Mouse (Mus musculus) liver, embryonic 14.5 days (tissue): ENCODE data around the gene Fgl2.

Experiments
- CTCF ChIP-seq: IDR thresholded peaks from 2 replicates; pipeline ENCODE4 v1.5.1; 2016; ENCODE audit warnings: antibody characterized with exemption, low read depth, control low read depth
- EP300 ChIP-seq: IDR thresholded peaks from 2 replicates; pipeline ENCODE4 v1.6.1; 2016; ENCODE audit warnings: antibody characterized with exemption, low read depth

- TF ChIP-seq CTCF (no peak), EP300 (no peak)
These were observed 40.8 kb upstream of the Fgl2 start for GRCm38 (mm10) chr5:21331656-21332055.
